Mouse (Mus musculus) bone marrow, adult 2 months (tissue): ENCODE results near the gene Lypd4.
"Not testable (repeated sequence)": the region's sequence is repeated elsewhere in the genome, so short reads cannot be mapped to it uniquely, and the experiment has no call there.

ENCODE experiments used
- CTCF ChIP-seq: fragments of 200-500 bp; IDR thresholded peaks from 2 replicates; pipeline ENCODE4 v1.5.1; 2011; ENCODE audit warnings: low read length, control low read depth; ENCODE audit not compliant: control insufficient read depth, insufficient read depth
- POLR2A ChIP-seq: fragments of 200-500 bp; IDR thresholded peaks from 2 replicates; pipeline ENCODE4 v1.6.1; 2011; ENCODE audit warnings: low read depth, mild to moderate bottlenecking, control low read depth, low read length, borderline replicate concordance; ENCODE audit not compliant: control insufficient read depth

DNA sequence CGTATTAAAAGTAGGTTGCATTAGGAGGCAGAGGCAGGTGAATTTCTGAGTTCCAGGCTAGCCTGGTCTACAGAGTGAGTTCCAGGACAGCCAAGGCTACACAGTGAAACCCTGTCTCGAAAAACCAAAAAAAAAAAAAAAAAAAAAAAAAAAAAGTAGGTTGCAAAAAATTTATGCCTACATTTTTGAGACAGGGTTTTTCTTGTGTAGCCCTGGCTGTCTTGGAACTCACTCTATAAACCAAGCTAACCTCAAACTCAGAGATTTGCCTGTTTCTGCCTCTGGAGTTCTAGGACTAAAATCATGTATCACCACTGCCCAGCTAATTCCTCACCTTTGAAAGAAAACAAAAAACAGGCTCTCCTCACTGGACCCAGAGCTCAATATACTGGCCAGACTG, 26.0 kb upstream of the Lypd4 start:
- not testable (repeated sequence) for TF ChIP-seq CTCF, POLR2A
